Mouse (Mus musculus) c-Kit-positive CD71-negative TER-119-negative erythroid progenitor cells, embryonic 14.5 days (primary cell): ENCODE measurements at regions not wholly inside any gene's neighbourhood (a gene's known extent, or its start where the extent isn't known, plus 50 kb on each side); places are given as distances from the start of the nearest gene placed in this dataset.

Experiments used
- DNase-seq: peaks from one replicate; pipeline ENCODE4 v3.0.0-alpha.2; 2013; ENCODE audit warnings: low read depth

DNA sequence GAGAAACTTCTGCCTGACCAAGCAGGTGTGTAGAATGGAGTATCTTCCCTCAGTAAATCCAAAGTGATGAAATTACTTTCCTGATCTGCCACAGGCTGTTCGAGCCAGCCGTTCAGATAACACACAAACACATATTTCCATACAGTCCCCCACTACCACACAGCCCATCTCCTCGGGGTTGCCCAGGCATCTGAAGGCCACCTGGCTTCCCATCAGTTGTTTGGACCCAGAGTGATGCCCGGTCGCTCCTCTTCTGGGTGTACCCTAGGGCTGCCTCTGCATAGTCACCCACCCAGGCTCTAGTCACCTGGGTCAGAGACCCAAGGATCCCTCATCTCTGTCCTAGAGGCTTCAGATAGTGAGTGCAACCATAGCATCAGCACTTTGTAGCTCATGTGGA lies 107.9 kb downstream of the CK137956 start:
- no peak for DNase-seq

DNA sequence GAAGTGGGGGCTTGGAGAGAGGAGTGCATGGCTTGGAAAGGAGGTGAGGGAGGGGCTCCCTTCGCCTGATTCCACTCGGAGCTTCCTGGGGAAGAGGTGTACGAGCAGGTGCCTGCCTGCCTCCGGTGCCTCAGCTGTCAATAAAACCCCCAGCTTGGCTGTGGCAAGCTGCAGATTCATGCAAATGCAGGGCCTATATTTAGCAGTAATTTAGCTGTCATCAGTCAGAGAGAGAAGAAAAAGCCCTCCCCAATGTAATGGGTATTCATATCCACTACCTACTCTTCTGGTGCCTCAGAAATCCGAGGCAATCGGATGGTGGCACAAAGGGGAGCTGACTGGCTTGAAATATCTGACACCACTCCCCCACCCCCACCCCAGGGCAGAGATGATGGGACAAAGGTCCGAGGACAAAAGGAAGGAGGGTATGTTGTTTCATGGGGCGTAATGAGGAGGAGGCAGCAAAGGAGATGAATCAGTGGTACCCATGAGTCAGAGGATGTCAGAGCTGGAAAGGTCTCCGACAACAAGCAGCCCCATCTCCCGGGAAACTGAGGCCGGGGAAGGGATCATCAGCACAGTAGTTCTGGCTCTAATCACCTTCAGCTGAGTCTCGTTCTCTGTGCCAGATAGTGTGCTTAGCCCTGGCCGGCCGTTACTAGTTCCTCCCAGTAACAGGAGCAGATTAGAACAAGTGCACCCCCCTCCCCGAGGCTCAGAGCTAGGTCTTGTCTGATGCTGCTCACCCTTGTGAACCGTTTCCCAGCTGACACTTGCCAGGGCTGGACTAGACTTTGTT lies 109.2 kb downstream of the CK137956 start:
- DNase-seq, result no peak

- DNase-seq, result no peak
These were observed 110.5 kb downstream of the CK137956 start for GRCm38 (mm10) chr4:127860271-127860670.

GRCm38 (mm10) chr4:127859505-127859904 lies 111.2 kb downstream of the CK137956 start:
- DNase-seq, result no peak

GRCm38 (mm10) chr4:127858566-127858965 lies 112.2 kb downstream of the CK137956 start:
- DNase-seq, result no peak

DNA sequence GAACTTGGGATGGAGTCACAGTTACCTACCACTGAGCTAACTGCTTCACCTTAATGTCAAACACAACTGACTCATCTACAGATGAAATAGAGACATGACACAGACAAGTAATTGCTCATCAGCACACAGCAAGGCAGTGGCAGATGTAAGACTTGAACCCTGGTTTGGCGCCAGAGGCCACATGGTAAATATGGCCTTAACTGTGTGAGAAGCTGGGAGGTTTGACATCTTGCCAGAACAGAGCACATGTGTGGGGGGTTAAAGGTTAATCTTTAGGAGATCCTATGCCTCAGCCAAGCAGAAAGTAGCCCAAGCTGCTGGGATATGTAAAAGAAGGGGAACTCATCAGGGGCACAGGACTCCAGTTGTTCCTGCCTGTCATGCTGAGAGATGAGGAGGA lies 114.9 kb downstream of the CK137956 start:
- no peak for DNase-seq

- no peak for DNase-seq
These were observed 115.9 kb downstream of the CK137956 start for GRCm38 (mm10) chr4:127854776-127855409.

DNA sequence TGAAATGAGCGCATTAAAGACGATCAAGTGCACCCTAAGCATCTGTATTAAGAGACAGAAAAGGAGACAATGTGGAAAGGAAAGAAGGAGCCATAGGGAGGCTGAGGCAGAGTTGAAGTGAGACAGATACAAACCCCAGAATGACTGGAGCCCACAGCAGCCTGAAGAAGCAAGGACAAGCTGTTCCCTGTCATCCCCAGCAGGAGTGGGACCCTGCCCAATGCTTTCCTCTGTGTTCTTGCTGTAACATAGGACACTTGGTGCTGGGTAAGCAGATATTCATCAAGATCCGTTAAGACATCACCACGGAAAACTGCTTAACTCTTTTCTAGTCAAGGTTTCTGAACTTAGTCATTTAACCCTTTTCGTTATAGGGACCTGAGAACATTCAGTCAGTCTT lies 121.4 kb downstream of the CK137956 start:
- DNase-seq, result no peak

DNA sequence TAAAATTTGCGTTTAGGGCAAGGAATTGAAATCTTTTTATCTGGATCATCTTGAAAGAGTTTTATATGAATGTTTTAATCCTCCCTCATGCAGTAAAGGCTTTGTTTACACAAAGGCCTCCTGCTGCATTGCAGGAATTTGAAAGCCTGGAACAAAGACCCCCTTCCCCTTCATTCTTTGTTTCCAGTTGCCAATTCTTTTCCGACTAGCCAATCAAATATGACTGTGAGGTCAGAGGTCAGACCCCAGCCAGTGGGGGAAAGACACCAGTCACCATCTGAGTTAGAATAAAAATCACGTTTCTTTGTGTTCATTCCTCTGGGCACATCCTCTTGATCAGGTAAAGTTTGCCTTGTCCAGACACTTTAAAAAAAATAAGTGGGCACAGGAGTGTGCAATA lies 124.4 kb downstream of the CK137956 start:
- DNase-seq, result no peak

- no peak for DNase-seq
These were observed 127.3 kb downstream of the CK137956 start for GRCm38 (mm10) chr4:127843421-127843820.

- no peak for DNase-seq
These were observed 137.1 kb downstream of the CK137956 start for GRCm38 (mm10) chr4:127833668-127834067.

- no peak for DNase-seq
These were observed 143.8 kb downstream of the CK137956 start for GRCm38 (mm10) chr4:127826988-127827387.

- DNase-seq, result no peak
These were observed 151.2 kb downstream of the CK137956 start for GRCm38 (mm10) chr4:127819501-127819900.

DNA sequence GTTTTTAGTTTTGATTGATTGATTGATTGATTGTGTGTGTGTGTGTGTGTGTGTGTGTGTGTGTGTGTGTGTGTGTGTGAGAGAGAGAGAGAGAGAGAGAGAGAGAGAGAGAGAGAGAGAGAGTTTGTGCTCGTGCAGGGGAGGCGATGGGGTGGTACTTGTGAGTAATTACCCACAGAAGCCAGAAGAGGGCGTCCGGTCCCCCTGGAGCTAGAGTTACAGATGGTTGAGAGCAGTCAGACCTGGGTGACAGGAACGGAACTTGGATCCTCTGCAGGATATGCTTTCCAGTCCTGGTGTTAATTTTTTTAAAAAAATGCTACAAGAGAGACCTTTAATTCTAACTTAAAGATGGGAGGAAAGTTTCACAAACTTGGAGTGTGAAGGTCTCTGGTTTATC lies 151.7 kb downstream of the CK137956 start:
- DNase-seq, result no peak

- no peak for DNase-seq
These were observed 156.1 kb downstream of the CK137956 start for GRCm38 (mm10) chr4:127814631-127815030.

DNA sequence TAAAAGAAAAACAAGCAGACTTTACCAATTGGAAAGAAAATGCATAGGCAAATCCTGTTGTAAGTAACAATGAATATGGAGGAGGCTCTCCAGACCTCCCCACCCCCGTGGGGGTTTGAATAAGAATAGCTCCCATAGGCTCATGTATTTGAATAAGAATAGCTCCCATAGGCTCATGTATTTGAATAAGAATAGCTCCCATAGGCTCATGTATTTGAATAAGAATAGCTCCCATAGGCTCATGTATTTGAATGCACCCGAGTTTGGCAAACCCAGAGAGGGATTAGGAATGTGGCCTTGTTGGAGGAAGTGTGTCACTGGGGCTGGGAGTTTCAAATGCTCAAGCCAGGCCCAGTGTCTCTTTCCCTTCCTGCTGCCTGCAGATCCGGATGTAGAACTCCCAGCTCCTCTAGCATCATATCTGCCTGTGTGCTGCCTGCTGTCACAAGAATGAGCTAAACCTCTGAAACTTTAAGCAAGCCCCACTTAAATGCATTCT lies 158.7 kb downstream of the CK137956 start:
- no peak for DNase-seq

DNA sequence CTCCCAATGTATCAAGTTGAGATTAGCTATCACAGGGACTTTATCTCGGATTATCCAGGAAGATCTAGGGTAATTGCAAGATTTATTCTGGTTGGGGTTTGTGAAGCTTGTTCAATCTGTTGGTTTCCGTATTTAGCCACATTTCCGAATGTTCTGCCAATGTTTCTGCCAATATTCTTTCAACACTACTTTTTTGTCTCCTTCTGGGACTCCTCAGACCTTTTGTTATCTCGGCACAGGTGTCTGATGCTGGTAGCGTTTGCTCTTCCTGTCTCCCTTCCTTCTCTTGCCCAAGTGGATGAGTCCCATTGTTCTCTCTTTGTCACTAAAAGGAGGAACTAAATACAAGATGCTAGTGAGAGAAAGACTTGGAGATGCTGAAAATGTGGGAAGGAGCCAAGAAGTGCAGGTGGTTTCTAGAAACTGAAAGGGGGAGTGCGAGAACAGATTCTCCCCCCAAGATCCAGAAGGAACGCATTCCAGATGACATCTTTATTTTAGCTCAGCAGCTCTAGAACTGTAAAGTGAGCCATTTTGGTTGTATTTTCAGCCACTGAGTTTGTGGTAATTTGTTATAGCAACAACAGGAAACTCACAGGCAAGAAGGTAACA lies 159.7 kb downstream of the CK137956 start:
- DNase-seq, result no peak

GRCm38 (mm10) chr4:127809006-127809405 lies 161.7 kb downstream of the CK137956 start:
- no peak for DNase-seq

DNA sequence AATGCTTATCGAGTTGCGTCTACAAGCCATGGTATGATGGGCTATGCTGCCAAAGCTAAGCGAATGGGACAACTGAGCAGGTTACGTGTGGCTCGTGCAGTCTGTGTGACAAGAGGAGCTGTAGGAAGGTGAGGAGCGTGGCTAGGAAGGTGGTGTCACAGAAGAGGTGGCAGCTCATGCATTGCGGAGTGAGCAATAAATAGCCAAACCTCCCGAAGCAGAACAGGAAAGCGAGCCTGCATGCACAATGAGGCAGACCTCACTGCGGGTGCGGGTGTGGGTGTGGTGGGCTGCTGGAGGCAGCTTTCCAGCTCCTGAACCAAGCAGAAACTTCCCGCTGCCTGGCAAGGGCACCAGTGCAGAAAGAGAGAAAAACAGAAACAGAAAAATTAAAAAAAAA lies 181.5 kb downstream of the CK137956 start:
- DNase-seq, result no peak

GRCm38 (mm10) chr4:127785786-127786185 lies 185.0 kb downstream of the CK137956 start:
- no peak for DNase-seq

GRCm38 (mm10) chr4:127771966-127772500 lies 198.7 kb downstream of the CK137956 start:
- no peak for DNase-seq

- no peak for DNase-seq
These were observed 207.0 kb downstream of the CK137956 start for GRCm38 (mm10) chr4:127763736-127764135.

GRCm38 (mm10) chr4:127758961-127759360 lies 211.8 kb downstream of the CK137956 start:
- DNase-seq, result no peak
